Mouse (Mus musculus): ENCODE measurements around the gene Gm37240. TPM values are rescaled to one million over a fixed set of nuclear protein-coding genes. Genes with fewer than 3 reads are reported as not detected.

Gm37240 gene
- polyA plus RNA-seq, 1 experiment = 0.53 TPM

- DNase-seq (ENCODE audit: low read depth) = no peak
- no peak for TF ChIP-seq CTCF (IDR thresholded peaks at IDR 0.05; ENCODE audit: borderline replicate concordance, extremely low read depth, insufficient read depth, insufficient read length)
- TF ChIP-seq POLR2A (IDR thresholded peaks at IDR 0.05; ENCODE audit: borderline replicate concordance, extremely low read depth, insufficient read depth, insufficient read length, poor library complexity, severe bottlenecking) = no peak
Observed at GRCm38 (mm10) chr3:84641391-84641790, 1245.9 kb downstream of the Gm37240 start.

GRCm38 (mm10) chr3:84640536-84640935, 1246.8 kb downstream of the Gm37240 start:
- DNase-seq (ENCODE audit: low read depth) = no peak
- no peak for TF ChIP-seq POLR2A (IDR thresholded peaks at IDR 0.05; ENCODE audit: borderline replicate concordance, extremely low read depth, insufficient read depth, insufficient read length, poor library complexity, severe bottlenecking)
- no peak for TF ChIP-seq CTCF (IDR thresholded peaks at IDR 0.05; ENCODE audit: borderline replicate concordance, extremely low read depth, insufficient read depth, insufficient read length)

- TF ChIP-seq POLR2A (IDR thresholded peaks at IDR 0.05; ENCODE audit: borderline replicate concordance, extremely low read depth, insufficient read depth, insufficient read length, poor library complexity, severe bottlenecking) (no peak), CTCF (IDR thresholded peaks at IDR 0.05; ENCODE audit: borderline replicate concordance, extremely low read depth, insufficient read depth, insufficient read length) (no peak)
- DNase-seq (ENCODE audit: low read depth) = no peak
Observed at GRCm38 (mm10) chr3:84639767-84640500, 1247.4 kb downstream of the Gm37240 start.

- no peak for TF ChIP-seq POLR2A (IDR thresholded peaks at IDR 0.05; ENCODE audit: borderline replicate concordance, extremely low read depth, insufficient read depth, insufficient read length, poor library complexity, severe bottlenecking)
- no peak for TF ChIP-seq CTCF (IDR thresholded peaks at IDR 0.05; ENCODE audit: borderline replicate concordance, extremely low read depth, insufficient read depth, insufficient read length)
- no peak for DNase-seq (ENCODE audit: low read depth)
Observed at GRCm38 (mm10) chr3:84638858-84639257, 1248.5 kb downstream of the Gm37240 start.

- DNase-seq (ENCODE audit: low read depth) = no peak
- TF ChIP-seq CTCF (IDR thresholded peaks at IDR 0.05; ENCODE audit: borderline replicate concordance, extremely low read depth, insufficient read depth, insufficient read length) = no peak
- no peak for TF ChIP-seq POLR2A (IDR thresholded peaks at IDR 0.05; ENCODE audit: borderline replicate concordance, extremely low read depth, insufficient read depth, insufficient read length, poor library complexity, severe bottlenecking)
Observed at GRCm38 (mm10) chr3:84637890-84638578, 1249.3 kb downstream of the Gm37240 start.

GRCm38 (mm10) chr3:84637095-84637494, 1250.2 kb downstream of the Gm37240 start:
- TF ChIP-seq CTCF (IDR thresholded peaks at IDR 0.05; ENCODE audit: borderline replicate concordance, extremely low read depth, insufficient read depth, insufficient read length) = no peak
- no peak for TF ChIP-seq POLR2A (IDR thresholded peaks at IDR 0.05; ENCODE audit: borderline replicate concordance, extremely low read depth, insufficient read depth, insufficient read length, poor library complexity, severe bottlenecking)
- no peak for DNase-seq (ENCODE audit: low read depth)

- TF ChIP-seq POLR2A (IDR thresholded peaks at IDR 0.05; ENCODE audit: borderline replicate concordance, extremely low read depth, insufficient read depth, insufficient read length, poor library complexity, severe bottlenecking) (no peak), CTCF (IDR thresholded peaks at IDR 0.05; ENCODE audit: borderline replicate concordance, extremely low read depth, insufficient read depth, insufficient read length) (no peak)
- DNase-seq (ENCODE audit: low read depth) = no peak
Observed at GRCm38 (mm10) chr3:84631586-84631985, 1255.7 kb downstream of the Gm37240 start.

- DNase-seq (ENCODE audit: low read depth) = no peak
- no peak for TF ChIP-seq POLR2A (IDR thresholded peaks at IDR 0.05; ENCODE audit: borderline replicate concordance, extremely low read depth, insufficient read depth, insufficient read length, poor library complexity, severe bottlenecking)
- TF ChIP-seq CTCF (IDR thresholded peaks at IDR 0.05; ENCODE audit: borderline replicate concordance, extremely low read depth, insufficient read depth, insufficient read length) = no peak
Observed at GRCm38 (mm10) chr3:84622026-84622425, 1265.3 kb downstream of the Gm37240 start.

GRCm38 (mm10) chr3:84619725-84620124, 1267.6 kb downstream of the Gm37240 start:
- no peak for DNase-seq (ENCODE audit: low read depth)
- TF ChIP-seq CTCF (IDR thresholded peaks at IDR 0.05; ENCODE audit: borderline replicate concordance, extremely low read depth, insufficient read depth, insufficient read length) = no peak
- TF ChIP-seq POLR2A (IDR thresholded peaks at IDR 0.05; ENCODE audit: borderline replicate concordance, extremely low read depth, insufficient read depth, insufficient read length, poor library complexity, severe bottlenecking) = no peak

- TF ChIP-seq POLR2A (IDR thresholded peaks at IDR 0.05; ENCODE audit: borderline replicate concordance, extremely low read depth, insufficient read depth, insufficient read length, poor library complexity, severe bottlenecking) = no peak
- no peak for TF ChIP-seq CTCF (IDR thresholded peaks at IDR 0.05; ENCODE audit: borderline replicate concordance, extremely low read depth, insufficient read depth, insufficient read length)
- no peak for DNase-seq (ENCODE audit: low read depth)
Observed at GRCm38 (mm10) chr3:84619056-84619455, 1268.3 kb downstream of the Gm37240 start.

- TF ChIP-seq CTCF (IDR thresholded peaks at IDR 0.05; ENCODE audit: borderline replicate concordance, extremely low read depth, insufficient read depth, insufficient read length) (no peak), POLR2A (IDR thresholded peaks at IDR 0.05; ENCODE audit: borderline replicate concordance, extremely low read depth, insufficient read depth, insufficient read length, poor library complexity, severe bottlenecking) (no peak)
- no peak for DNase-seq (ENCODE audit: low read depth)
Observed at GRCm38 (mm10) chr3:84618627-84619026, 1268.7 kb downstream of the Gm37240 start.

- TF ChIP-seq CTCF (IDR thresholded peaks at IDR 0.05; ENCODE audit: borderline replicate concordance, extremely low read depth, insufficient read depth, insufficient read length) (no peak), POLR2A (IDR thresholded peaks at IDR 0.05; ENCODE audit: borderline replicate concordance, extremely low read depth, insufficient read depth, insufficient read length, poor library complexity, severe bottlenecking) (no peak)
- no peak for DNase-seq (ENCODE audit: low read depth)
Observed at GRCm38 (mm10) chr3:84615856-84616225, 1271.5 kb downstream of the Gm37240 start.
